28 mouse cellular contexts compared by ENCODE assay signal in genomic region chr10:19963206-19963605, GRCm38 (mm10). TPM values are rescaled to one million over a fixed set of nuclear protein-coding genes. Genes with fewer than 3 reads are reported as not detected.
DNase-seq lines count a peak whose midpoint lies in the region; ATAC-seq and TF ChIP-seq lines count a peak whose summit lies in the region.
"Had no signal": no experiment of that assay in that cellular context is flagged by ENCODE, and none has a peak within 500 bp of the region (broad histone marks: within the 10 kb centered on the region; RNA-seq: fewer than 3 reads in every experiment).

No protein-coding gene starts in this region.

- WGBS in embryonic facial prominence, embryonic 14.5 days: 50% methylated on average over 1 of the region's 1 CpGs
- 68% methylated on average over 1 of the region's 1 CpGs for WGBS in embryonic facial prominence, embryonic 10.5 days
- WGBS in kidney, postnatal 0 days: 67% methylated on average over 1 of the region's 1 CpGs
- WGBS in kidney, embryonic 14.5 days: 71% methylated on average over 1 of the region's 1 CpGs
- 61% methylated on average over 1 of the region's 1 CpGs for WGBS in embryonic facial prominence, embryonic 15.5 days
- WGBS in forebrain, embryonic 10.5 days: 61% methylated on average over 1 of the region's 1 CpGs

- H3K4me2 ChIP-seq in embryonic facial prominence, embryonic 14.5 days (ENCODE audit: low read depth, low read length): no peak overlapping the region
- H3K4me2 ChIP-seq in kidney, postnatal 0 days (ENCODE audit: low read length): no peak overlapping the region
- no peak overlapping the region for H3K4me2 ChIP-seq in kidney, embryonic 14.5 days (replicated peaks; ENCODE audit: low read depth, low read length)
- no peak overlapping the region for H3K4me2 ChIP-seq in embryonic facial prominence, embryonic 15.5 days (replicated peaks)
- H3K4me2 ChIP-seq: forebrain, embryonic 13.5 days; heart, embryonic 13.5 days; hindbrain, embryonic 14.5 days had no signal

- no peaks in the 10 kb centered on the region for H3K27me3 ChIP-seq in embryonic facial prominence, embryonic 14.5 days (replicated peaks; ENCODE audit: control insufficient read depth, insufficient read depth, low read length)
- H3K27me3 ChIP-seq in embryonic facial prominence, embryonic 10.5 days (replicated peaks; ENCODE audit: low read depth, poor library complexity, severe bottlenecking): no peaks in the 10 kb centered on the region
- H3K27me3 ChIP-seq in kidney, postnatal 0 days (ENCODE audit: insufficient read depth, low read length): no peaks in the 10 kb centered on the region
- no peaks in the 10 kb centered on the region for H3K27me3 ChIP-seq in kidney, embryonic 14.5 days (ENCODE audit: control insufficient read depth, insufficient read depth, low read length)
- H3K27me3 ChIP-seq in embryonic facial prominence, embryonic 15.5 days: no peaks in the 10 kb centered on the region
- H3K27me3 ChIP-seq in forebrain, embryonic 10.5 days (ENCODE audit: poor library complexity, severe bottlenecking): no peaks in the 10 kb centered on the region
- H3K27me3 ChIP-seq: CH12.LX; forebrain, embryonic 13.5 days; heart, embryonic 13.5 days; Patski had no signal

- peaks cover 30% of the 10 kb centered on the region; the same call in 1 of the 2 replicates for H3K4me1 ChIP-seq in embryonic facial prominence, embryonic 14.5 days (ENCODE audit: control insufficient read depth, insufficient read depth, low read length)
- H3K4me1 ChIP-seq in embryonic facial prominence, embryonic 10.5 days: peaks cover 33% of the 10 kb centered on the region
- peaks cover 4% of the 10 kb centered on the region; the same call in 1 of the 2 replicates for H3K4me1 ChIP-seq in kidney, postnatal 0 days (replicated peaks; ENCODE audit: insufficient read depth, low read length)
- H3K4me1 ChIP-seq in kidney, embryonic 14.5 days (ENCODE audit: control insufficient read depth, insufficient read depth, low read length): no peaks in the 10 kb centered on the region
- peaks cover 19% of the 10 kb centered on the region for H3K4me1 ChIP-seq in embryonic facial prominence, embryonic 15.5 days
- H3K4me1 ChIP-seq in forebrain, embryonic 10.5 days: peaks cover 11% of the 10 kb centered on the region
- H3K4me1 ChIP-seq: forebrain, embryonic 13.5 days had no signal

- no peak for ATAC-seq in embryonic facial prominence, embryonic 14.5 days (ENCODE audit: low read depth)
- ATAC-seq in kidney, postnatal 0 days (replicated peaks; ENCODE audit: low FRiP score, low read depth): peak; percentile 57; the same call in 1 of the 2 replicates
- ATAC-seq in kidney, embryonic 14.5 days (ENCODE audit: low FRiP score, low TSS enrichment): no peak
- no peak for ATAC-seq in embryonic facial prominence, embryonic 15.5 days (ENCODE audit: insufficient number of reproducible peaks, low FRiP score, low TSS enrichment, low read depth)
- ATAC-seq: forebrain, embryonic 13.5 days; forebrain, embryonic 16.5 days; hindbrain, postnatal 0 days; Patski had no signal

- no peaks in the 10 kb centered on the region for H3K9me3 ChIP-seq in embryonic facial prominence, embryonic 14.5 days (ENCODE audit: control insufficient read depth, low read length)
- no peaks in the 10 kb centered on the region for H3K9me3 ChIP-seq in embryonic facial prominence, embryonic 10.5 days
- H3K9me3 ChIP-seq in kidney, postnatal 0 days (replicated peaks; ENCODE audit: low read length): no peaks in the 10 kb centered on the region
- no peaks in the 10 kb centered on the region for H3K9me3 ChIP-seq in kidney, embryonic 14.5 days (ENCODE audit: control insufficient read depth, low read length)
- no peaks in the 10 kb centered on the region for H3K9me3 ChIP-seq in embryonic facial prominence, embryonic 15.5 days (replicated peaks)
- H3K9me3 ChIP-seq in forebrain, embryonic 10.5 days: no peaks in the 10 kb centered on the region
- H3K9me3 ChIP-seq: forebrain, embryonic 13.5 days; G1E; heart, embryonic 10.5 days; heart, embryonic 13.5 days had no signal

- TF ChIP-seq CTCF in kidney, postnatal 0 days (IDR thresholded peaks at IDR 0.05; ENCODE audit: low read depth): no peak

- H3K4me3 ChIP-seq in embryonic facial prominence, embryonic 14.5 days (ENCODE audit: low read depth, low read length): no peak overlapping the region
- H3K4me3 ChIP-seq in embryonic facial prominence, embryonic 10.5 days: no peak overlapping the region
- no peak overlapping the region for H3K4me3 ChIP-seq in kidney, postnatal 0 days (replicated peaks; ENCODE audit: low read depth, low read length)
- no peak overlapping the region for H3K4me3 ChIP-seq in kidney, embryonic 14.5 days (ENCODE audit: low read length)
- H3K4me3 ChIP-seq in embryonic facial prominence, embryonic 15.5 days (replicated peaks): no peak overlapping the region
- no peak overlapping the region for H3K4me3 ChIP-seq in forebrain, embryonic 10.5 days
- H3K4me3 ChIP-seq: erythroblast, embryonic 14.5 days; forebrain, embryonic 13.5 days; heart, adult 2 months; heart, embryonic 10.5 days; heart, embryonic 13.5 days had no signal

- no peaks in the 10 kb centered on the region for H3K36me3 ChIP-seq in embryonic facial prominence, embryonic 14.5 days (ENCODE audit: control insufficient read depth, insufficient read depth, low read length)
- H3K36me3 ChIP-seq in embryonic facial prominence, embryonic 10.5 days (replicated peaks): no peaks in the 10 kb centered on the region
- no peaks in the 10 kb centered on the region for H3K36me3 ChIP-seq in kidney, postnatal 0 days (ENCODE audit: insufficient read depth, low read length)
- no peaks in the 10 kb centered on the region for H3K36me3 ChIP-seq in kidney, embryonic 14.5 days (ENCODE audit: control insufficient read depth, insufficient read depth, low read length)
- H3K36me3 ChIP-seq in embryonic facial prominence, embryonic 15.5 days: no peaks in the 10 kb centered on the region
- no peaks in the 10 kb centered on the region for H3K36me3 ChIP-seq in forebrain, embryonic 10.5 days (replicated peaks)
- H3K36me3 ChIP-seq: G1E; heart, embryonic 10.5 days; heart, embryonic 13.5 days had no signal

- DNase-seq in embryonic facial prominence, embryonic 14.5 days (ENCODE audit: low spot score): no peak
- DNase-seq in embryonic facial prominence, embryonic 10.5 days (ENCODE audit: low spot score): no peak
- DNase-seq in kidney, postnatal 0 days (ENCODE audit: low spot score): no peak
- no peak for DNase-seq in forebrain, embryonic 10.5 days (ENCODE audit: extremely low spot score, low spot score)
- DNase-seq: adrenal gland, adult 8-10 months; adrenal gland, postnatal 25 days; cerebellum, adult 11-12 months; cerebellum, adult 8-10 months; cerebellum, postnatal 10 days; cerebellum, postnatal 36 days; embryo, embryonic 11 days; gastrocnemius, postnatal 10 days; gastrocnemius, postnatal 36 days; heart, adult 2 months; heart, postnatal 14 days; heart, postnatal 4 days had no signal

- no peak overlapping the region for H3K9ac ChIP-seq in embryonic facial prominence, embryonic 14.5 days (ENCODE audit: low read depth, low read length)
- H3K9ac ChIP-seq in kidney, postnatal 0 days (ENCODE audit: low read depth, low read length): no peak overlapping the region
- no peak overlapping the region for H3K9ac ChIP-seq in kidney, embryonic 14.5 days (ENCODE audit: low read depth, low read length)
- H3K9ac ChIP-seq in embryonic facial prominence, embryonic 15.5 days: no peak overlapping the region
- H3K9ac ChIP-seq: forebrain, embryonic 13.5 days; heart, embryonic 13.5 days; hindbrain, embryonic 14.5 days had no signal

- H3K27ac ChIP-seq in embryonic facial prominence, embryonic 14.5 days (replicated peaks; ENCODE audit: low read depth, low read length): 0 out of 2 replicates have a peak overlapping the region, but pooled peaks have one; percentile 21
- H3K27ac ChIP-seq in embryonic facial prominence, embryonic 10.5 days (replicated peaks): no peak overlapping the region
- H3K27ac ChIP-seq in kidney, postnatal 0 days: no peak overlapping the region
- no peak overlapping the region for H3K27ac ChIP-seq in kidney, embryonic 14.5 days (ENCODE audit: low read depth, low read length)
- H3K27ac ChIP-seq in embryonic facial prominence, embryonic 15.5 days (replicated peaks): peak overlapping the region; percentile 55; the same call in 1 of the 2 replicates
- no peak overlapping the region for H3K27ac ChIP-seq in forebrain, embryonic 10.5 days
- H3K27ac ChIP-seq: forebrain, embryonic 13.5 days; heart, adult 2 months; heart, embryonic 10.5 days; heart, embryonic 13.5 days; hindbrain, embryonic 14.5 days; hindbrain, postnatal 0 days had no signal

RNA-seq across cellular contexts. Expression of gene Map3k5, which starts 28.9 kb away (rescaled TPM):
- polyA plus RNA-seq in embryonic facial prominence, embryonic 14.5 days (2014; fragmentation: Nextera tagmentation; extraction: Ambion mirVana): 2.5 and 2.6 TPM in 2 replicates
- 0.86 and 1.4 TPM in 2 replicates for polyA plus RNA-seq in embryonic facial prominence, embryonic 10.5 days (2016; fragmentation: Nextera tagmentation; extraction: Ambion mirVana)
- 2.2 and 3.0 TPM in 2 replicates for polyA plus RNA-seq in kidney, postnatal 0 days (2015; fragmentation: Nextera tagmentation; extraction: Ambion mirVana)
- polyA plus RNA-seq in kidney, embryonic 14.5 days (2014; fragmentation: Nextera tagmentation; extraction: Ambion mirVana): 2.2 and 4.0 TPM in 2 replicates
- 1.8 and 2.1 TPM in 2 replicates for polyA plus RNA-seq in embryonic facial prominence, embryonic 15.5 days (2015; fragmentation: Nextera tagmentation; extraction: Ambion mirVana)
- 0.32 and 0.42 TPM in 2 replicates for polyA plus RNA-seq in forebrain, embryonic 10.5 days (2016; fragmentation: Nextera tagmentation; extraction: Ambion mirVana)
- polyA plus RNA-seq: erythroblast, embryonic 14.5 days had no signal

RNA-seq across cellular contexts. Expression of gene Pex7, which starts 55.7 kb away (rescaled TPM):
- 28.6 and 29.6 TPM in 2 replicates for polyA plus RNA-seq in embryonic facial prominence, embryonic 14.5 days (2014; fragmentation: Nextera tagmentation; extraction: Ambion mirVana)
- 22.6 and 24.8 TPM in 2 replicates for polyA plus RNA-seq in embryonic facial prominence, embryonic 10.5 days (2016; fragmentation: Nextera tagmentation; extraction: Ambion mirVana)
- polyA plus RNA-seq in kidney, postnatal 0 days (2015; fragmentation: Nextera tagmentation; extraction: Ambion mirVana): 61.1 and 64.8 TPM in 2 replicates
- 36.1 and 45.4 TPM in 2 replicates for polyA plus RNA-seq in kidney, embryonic 14.5 days (2014; fragmentation: Nextera tagmentation; extraction: Ambion mirVana)
- 30.3 TPM in 2 replicates for polyA plus RNA-seq in embryonic facial prominence, embryonic 15.5 days (2015; fragmentation: Nextera tagmentation; extraction: Ambion mirVana)
- polyA plus RNA-seq in forebrain, embryonic 10.5 days (2016; fragmentation: Nextera tagmentation; extraction: Ambion mirVana): 25.5 and 28.9 TPM in 2 replicates

Comparison
In these comparisons a context has a peak if more than half of its experiments do, and no peak if none do; other contexts are left out.
1. H3K27ac ChIP-seq: peak in embryonic facial prominence, embryonic 14.5 days (single experiment) and embryonic facial prominence, embryonic 15.5 days (single experiment); none in embryonic facial prominence, embryonic 10.5 days (single experiment), kidney, postnatal 0 days (single experiment), kidney, embryonic 14.5 days (single experiment) and forebrain, embryonic 10.5 days (single experiment).